Mouse (Mus musculus): Measurements from ENCODE around the gene Tbx21. TPM values are rescaled to one million over a fixed set of nuclear protein-coding genes. Genes with fewer than 3 reads are reported as not detected.

Gene Tbx21
- polyA plus RNA-seq, 1 experiment from 2014 or later = not detected

GRCm38 (mm10) chr11:97149026-97149425 is 33.9 kb upstream of the Tbx21 start:
- ATAC-seq (ENCODE audit: low FRiP score, low TSS enrichment) = no peak
- peaks cover 25% of the 10 kb centered on the region for H3K4me1 ChIP-seq (ENCODE audit: control insufficient read depth, insufficient read depth, low read length)
- H3K36me3 ChIP-seq (ENCODE audit: control insufficient read depth, insufficient read depth, low read length) = peaks cover 8% of the 10 kb centered on the region
- H3K4me3 ChIP-seq (ENCODE audit: low read length) = peak overlapping the region; percentile 66
- H3K27ac ChIP-seq (ENCODE audit: low read depth, low read length) = peak overlapping the region; percentile 88; the same call in 1 of the 2 replicates
- 30% methylated on average over 9 of the region's 9 CpGs for WGBS
- H3K9me3 ChIP-seq (ENCODE audit: control insufficient read depth, low read length) = no peaks in the 10 kb centered on the region
- peak overlapping the region; percentile 93 for H3K4me2 ChIP-seq (replicated peaks; ENCODE audit: low read depth, low read length)
- no peaks in the 10 kb centered on the region for H3K27me3 ChIP-seq (ENCODE audit: control insufficient read depth, insufficient read depth, low read length)
- peak overlapping the region; percentile 85; the same call in 1 of the 2 replicates for H3K9ac ChIP-seq (ENCODE audit: low read depth, low read length)

GRCm38 (mm10) chr11:97148591-97148990 is 33.5 kb upstream of the Tbx21 start:
- peak overlapping the region; percentile 66 for H3K4me3 ChIP-seq (ENCODE audit: low read length)
- no peaks in the 10 kb centered on the region for H3K27me3 ChIP-seq (ENCODE audit: control insufficient read depth, insufficient read depth, low read length)
- H3K9ac ChIP-seq (ENCODE audit: low read depth, low read length) = peak overlapping the region; percentile 85; the same call in 1 of the 2 replicates
- ATAC-seq (ENCODE audit: low FRiP score, low TSS enrichment) = no peak
- H3K27ac ChIP-seq (ENCODE audit: low read depth, low read length) = no peak overlapping the region
- 27% methylated on average over 12 of the region's 12 CpGs for WGBS
- H3K4me1 ChIP-seq (ENCODE audit: control insufficient read depth, insufficient read depth, low read length) = peaks cover 25% of the 10 kb centered on the region
- no peaks in the 10 kb centered on the region for H3K9me3 ChIP-seq (ENCODE audit: control insufficient read depth, low read length)
- H3K4me2 ChIP-seq (replicated peaks; ENCODE audit: low read depth, low read length) = peak overlapping the region; percentile 93
- peaks cover 8% of the 10 kb centered on the region for H3K36me3 ChIP-seq (ENCODE audit: control insufficient read depth, insufficient read depth, low read length)

DNA sequence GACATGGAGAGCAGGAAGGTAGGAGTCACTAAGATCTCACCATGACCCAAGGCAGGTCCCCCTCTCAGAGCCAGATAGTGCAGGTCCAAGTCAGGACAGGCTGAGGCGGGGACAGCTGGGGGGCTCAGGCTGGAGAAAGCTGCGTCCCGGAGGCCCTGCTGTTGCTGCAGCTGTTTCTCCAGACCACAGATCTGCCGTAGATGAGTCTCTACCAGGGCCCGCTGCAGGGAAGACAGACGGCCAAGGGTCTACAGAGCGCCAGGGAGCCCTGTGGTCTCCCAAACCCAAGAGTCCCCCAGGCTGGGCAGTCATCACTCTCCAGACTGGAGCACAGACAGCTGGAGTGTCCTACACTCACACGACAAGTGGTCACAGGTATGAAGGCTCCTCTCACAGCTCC is 32.2 kb upstream of the Tbx21 start:
- no peaks in the 10 kb centered on the region for H3K9me3 ChIP-seq (ENCODE audit: control insufficient read depth, low read length)
- H3K4me3 ChIP-seq (ENCODE audit: low read length) = no peak overlapping the region
- H3K4me2 ChIP-seq (replicated peaks; ENCODE audit: low read depth, low read length) = no peak overlapping the region
- H3K27ac ChIP-seq (ENCODE audit: low read depth, low read length) = no peak overlapping the region
- H3K27me3 ChIP-seq (ENCODE audit: control insufficient read depth, insufficient read depth, low read length) = no peaks in the 10 kb centered on the region
- WGBS = 87% methylated on average over 8 of the region's 8 CpGs
- H3K9ac ChIP-seq (ENCODE audit: low read depth, low read length) = no peak overlapping the region
- H3K36me3 ChIP-seq (ENCODE audit: control insufficient read depth, insufficient read depth, low read length) = peaks cover 8% of the 10 kb centered on the region
- peaks cover 17% of the 10 kb centered on the region; the same call in 1 of the 2 replicates for H3K4me1 ChIP-seq (ENCODE audit: control insufficient read depth, insufficient read depth, low read length)
- ATAC-seq (ENCODE audit: low FRiP score, low TSS enrichment) = no peak

DNA sequence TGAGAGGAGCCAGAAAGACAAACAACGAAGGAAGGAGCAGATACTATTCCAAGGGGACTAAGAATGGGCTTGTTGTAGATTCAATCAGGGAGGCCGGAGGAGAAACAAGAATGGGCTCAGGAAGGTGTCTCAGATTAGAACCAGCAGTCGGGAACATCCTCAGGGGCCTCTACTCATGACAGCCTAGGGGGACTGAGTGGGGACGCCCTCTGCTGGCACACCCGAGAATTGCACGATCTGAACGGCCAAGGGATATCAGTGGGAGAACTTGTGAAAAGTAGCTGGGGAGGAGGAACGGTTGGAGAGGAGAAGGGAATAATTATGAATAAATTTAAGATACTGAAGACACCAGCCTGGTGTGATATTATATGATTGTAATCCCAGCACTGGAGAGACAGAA is 31.6 kb upstream of the Tbx21 start:
- peaks cover 8% of the 10 kb centered on the region for H3K36me3 ChIP-seq (ENCODE audit: control insufficient read depth, insufficient read depth, low read length)
- no peaks in the 10 kb centered on the region for H3K9me3 ChIP-seq (ENCODE audit: control insufficient read depth, low read length)
- H3K27me3 ChIP-seq (ENCODE audit: control insufficient read depth, insufficient read depth, low read length) = no peaks in the 10 kb centered on the region
- no peak overlapping the region for H3K27ac ChIP-seq (ENCODE audit: low read depth, low read length)
- no peak overlapping the region for H3K4me3 ChIP-seq (ENCODE audit: low read length)
- H3K9ac ChIP-seq (ENCODE audit: low read depth, low read length) = no peak overlapping the region
- no peak overlapping the region for H3K4me2 ChIP-seq (replicated peaks; ENCODE audit: low read depth, low read length)
- 11% methylated on average over 8 of the region's 8 CpGs for whole genome bisulfite sequencing
- peaks cover 13% of the 10 kb centered on the region; the same call in 1 of the 2 replicates for H3K4me1 ChIP-seq (ENCODE audit: control insufficient read depth, insufficient read depth, low read length)
- ATAC-seq (ENCODE audit: low FRiP score, low TSS enrichment) = no peak

DNA sequence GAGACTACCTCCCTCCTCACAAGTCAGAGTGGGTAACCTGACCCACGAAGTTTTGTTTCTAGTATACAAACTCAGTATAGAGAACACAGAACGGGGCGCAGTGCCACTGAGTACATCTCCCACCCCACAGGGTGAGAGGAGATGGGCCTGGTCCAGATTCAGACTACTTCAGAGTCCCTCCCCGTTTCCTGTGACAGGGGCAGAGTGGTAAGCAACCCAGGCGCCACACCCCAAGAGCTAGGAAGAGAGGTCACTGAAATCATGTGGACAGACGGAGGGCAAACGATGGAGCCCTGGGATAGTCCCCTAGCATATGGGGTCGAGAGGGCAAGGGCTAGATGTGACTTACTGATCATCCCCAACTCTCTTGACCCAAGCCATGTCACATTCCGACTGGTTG is 30.8 kb upstream of the Tbx21 start:
- no peak overlapping the region for H3K4me2 ChIP-seq (replicated peaks; ENCODE audit: low read depth, low read length)
- 58% methylated on average over 9 of the region's 9 CpGs for WGBS
- H3K9me3 ChIP-seq (ENCODE audit: control insufficient read depth, low read length) = no peaks in the 10 kb centered on the region
- peaks cover 13% of the 10 kb centered on the region; the same call in 1 of the 2 replicates for H3K4me1 ChIP-seq (ENCODE audit: control insufficient read depth, insufficient read depth, low read length)
- no peak for ATAC-seq (ENCODE audit: low FRiP score, low TSS enrichment)
- peaks cover 8% of the 10 kb centered on the region for H3K36me3 ChIP-seq (ENCODE audit: control insufficient read depth, insufficient read depth, low read length)
- no peak overlapping the region for H3K4me3 ChIP-seq (ENCODE audit: low read length)
- H3K9ac ChIP-seq (ENCODE audit: low read depth, low read length) = no peak overlapping the region
- H3K27me3 ChIP-seq (ENCODE audit: control insufficient read depth, insufficient read depth, low read length) = no peaks in the 10 kb centered on the region
- H3K27ac ChIP-seq (ENCODE audit: low read depth, low read length) = no peak overlapping the region

GRCm38 (mm10) chr11:97145320-97145719 is 30.2 kb upstream of the Tbx21 start:
- WGBS = 72% methylated on average over 2 of the region's 2 CpGs
- no peak for ATAC-seq (ENCODE audit: low FRiP score, low TSS enrichment)
- Histone ChIP-seq H3K4me3 (ENCODE audit: low read length) (no peak overlapping the region), H3K9ac (ENCODE audit: low read depth, low read length) (no peak overlapping the region), H3K4me1 (ENCODE audit: control insufficient read depth, insufficient read depth, low read length) (peaks cover 13% of the 10 kb centered on the region; the same call in 1 of the 2 replicates), H3K36me3 (ENCODE audit: control insufficient read depth, insufficient read depth, low read length) (peaks cover 8% of the 10 kb centered on the region), H3K27me3 (ENCODE audit: control insufficient read depth, insufficient read depth, low read length) (no peaks in the 10 kb centered on the region), H3K9me3 (ENCODE audit: control insufficient read depth, low read length) (no peaks in the 10 kb centered on the region), H3K4me2 (replicated peaks; ENCODE audit: low read depth, low read length) (no peak overlapping the region), H3K27ac (ENCODE audit: low read depth, low read length) (no peak overlapping the region)

GRCm38 (mm10) chr11:97143196-97143900 is 28.2 kb upstream of the Tbx21 start:
- no peak overlapping the region for H3K4me3 ChIP-seq (ENCODE audit: low read length)
- no peak overlapping the region for H3K4me2 ChIP-seq (replicated peaks; ENCODE audit: low read depth, low read length)
- H3K27ac ChIP-seq (ENCODE audit: low read depth, low read length) = no peak overlapping the region
- 70% methylated on average over 9 of the region's 9 CpGs for WGBS
- ATAC-seq (ENCODE audit: low FRiP score, low TSS enrichment) = no peak
- H3K9ac ChIP-seq (ENCODE audit: low read depth, low read length) = no peak overlapping the region
- peaks cover 9% of the 10 kb centered on the region for H3K4me1 ChIP-seq (ENCODE audit: control insufficient read depth, insufficient read depth, low read length)
- H3K9me3 ChIP-seq (ENCODE audit: control insufficient read depth, low read length) = no peaks in the 10 kb centered on the region
- H3K36me3 ChIP-seq (ENCODE audit: control insufficient read depth, insufficient read depth, low read length) = peaks cover 8% of the 10 kb centered on the region
- 0 out of 2 replicates have a peak, but pooled peaks cover 8% of the 10 kb centered on the region for H3K27me3 ChIP-seq (ENCODE audit: control insufficient read depth, insufficient read depth, low read length)

DNA sequence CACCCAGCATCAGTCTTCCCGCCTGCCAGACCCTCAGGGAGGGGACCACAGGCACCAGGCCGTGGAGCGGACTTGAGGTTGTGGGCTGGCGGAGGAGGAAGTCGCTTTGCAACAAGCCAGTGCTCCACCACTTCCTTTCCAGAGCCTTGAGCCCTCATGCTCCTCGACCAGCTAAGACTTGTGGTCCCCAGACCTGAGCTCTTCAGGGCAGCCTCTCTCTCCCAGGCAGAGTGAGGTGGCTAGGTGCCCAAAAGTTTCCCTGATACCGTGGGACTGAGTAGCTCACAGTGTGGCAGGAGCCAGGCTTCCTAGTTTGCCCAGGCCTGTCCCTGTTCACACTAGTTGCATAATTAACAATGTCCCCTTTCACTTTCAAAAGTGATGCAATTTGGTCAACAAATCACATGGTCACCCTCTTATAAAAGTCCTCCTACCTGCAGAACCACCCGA is 27.1 kb upstream of the Tbx21 start:
- H3K9ac ChIP-seq (ENCODE audit: low read depth, low read length) = no peak overlapping the region
- peaks cover 2% of the 10 kb centered on the region; the same call in 1 of the 2 replicates for H3K36me3 ChIP-seq (ENCODE audit: control insufficient read depth, insufficient read depth, low read length)
- H3K4me1 ChIP-seq (ENCODE audit: control insufficient read depth, insufficient read depth, low read length) = peaks cover 12% of the 10 kb centered on the region
- 0 out of 2 replicates have a peak, but pooled peaks cover 8% of the 10 kb centered on the region for H3K27me3 ChIP-seq (ENCODE audit: control insufficient read depth, insufficient read depth, low read length)
- 64% methylated on average over 8 of the region's 8 CpGs for WGBS
- H3K4me3 ChIP-seq (ENCODE audit: low read length) = no peak overlapping the region
- ATAC-seq (ENCODE audit: low FRiP score, low TSS enrichment) = no peak
- H3K9me3 ChIP-seq (ENCODE audit: control insufficient read depth, low read length) = no peaks in the 10 kb centered on the region
- H3K27ac ChIP-seq (ENCODE audit: low read depth, low read length) = no peak overlapping the region
- H3K4me2 ChIP-seq (replicated peaks; ENCODE audit: low read depth, low read length) = no peak overlapping the region

- Histone ChIP-seq H3K4me2 (replicated peaks; ENCODE audit: low read depth, low read length) (no peak overlapping the region), H3K27me3 (ENCODE audit: control insufficient read depth, insufficient read depth, low read length) (0 out of 2 replicates have a peak, but pooled peaks cover 8% of the 10 kb centered on the region), H3K9me3 (ENCODE audit: control insufficient read depth, low read length) (no peaks in the 10 kb centered on the region), H3K36me3 (ENCODE audit: control insufficient read depth, insufficient read depth, low read length) (peaks cover 5% of the 10 kb centered on the region; the same call in 1 of the 2 replicates), H3K4me3 (ENCODE audit: low read length) (no peak overlapping the region), H3K4me1 (ENCODE audit: control insufficient read depth, insufficient read depth, low read length) (peaks cover 12% of the 10 kb centered on the region), H3K27ac (ENCODE audit: low read depth, low read length) (no peak overlapping the region), H3K9ac (ENCODE audit: low read depth, low read length) (no peak overlapping the region)
- no peak for ATAC-seq (ENCODE audit: low FRiP score, low TSS enrichment)
- 64% methylated on average over 4 of the region's 4 CpGs for WGBS
These were observed 25.7 kb upstream of the Tbx21 start for GRCm38 (mm10) chr11:97140811-97141210.

All from kidney, embryonic 14.5 days (tissue).